Mouse (Mus musculus): ENCODE measurements around the gene Lpcat3.
"Not testable (repeated sequence)": the region's sequence is repeated elsewhere in the genome, so short reads cannot be mapped to it uniquely, and the experiment has no call there.

The Lpcat3 gene

GRCm38 (mm10) chr6:124678769-124679168 is 15.9 kb downstream of the Lpcat3 start:
- DNase-seq: no peak

GRCm38 (mm10) chr6:124679486-124679885 is 16.7 kb downstream of the Lpcat3 start:
- DNase-seq: no peak

GRCm38 (mm10) chr6:124682291-124682690 is 19.5 kb downstream of the Lpcat3 start:
- not testable (repeated sequence) for DNase-seq

GRCm38 (mm10) chr6:124683591-124684417 is 21.0 kb downstream of the Lpcat3 start:
- peak; percentile 57 to 60 for DNase-seq

GRCm38 (mm10) chr6:124685606-124686386 is 23.0 kb downstream of the Lpcat3 start:
- no peak for DNase-seq

GRCm38 (mm10) chr6:124686644-124687043 is 23.8 kb downstream of the Lpcat3 start:
- not testable (repeated sequence) for DNase-seq

GRCm38 (mm10) chr6:124688151-124688758 is 25.4 kb downstream of the Lpcat3 start:
- DNase-seq: no peak

- no peak for DNase-seq
These were observed 26.2 kb downstream of the Lpcat3 start for GRCm38 (mm10) chr6:124689011-124689410.

- no peak for DNase-seq
These were observed 27.7 kb downstream of the Lpcat3 start for GRCm38 (mm10) chr6:124690517-124690916.

- DNase-seq: no peak
These were observed 30.6 kb downstream of the Lpcat3 start for GRCm38 (mm10) chr6:124693243-124693981.

GRCm38 (mm10) chr6:124694166-124694955 is 31.5 kb downstream of the Lpcat3 start:
- DNase-seq: peak; percentile 59 to 68

- DNase-seq: no peak
These were observed 33.8 kb downstream of the Lpcat3 start for GRCm38 (mm10) chr6:124696441-124697150.

GRCm38 (mm10) chr6:124698751-124699150 is 35.9 kb downstream of the Lpcat3 start:
- no peak for DNase-seq

GRCm38 (mm10) chr6:124699366-124699765 is 36.5 kb downstream of the Lpcat3 start:
- DNase-seq: peak; percentile 29 to 42

- DNase-seq: peak in 1 of 2 experiments; percentile 40
These were observed 37.3 kb downstream of the Lpcat3 start for GRCm38 (mm10) chr6:124699962-124700610.

GRCm38 (mm10) chr6:124701338-124701737 is 38.5 kb downstream of the Lpcat3 start:
- DNase-seq: no peak

GRCm38 (mm10) chr6:124702102-124702783 is 39.4 kb downstream of the Lpcat3 start:
- DNase-seq: no peak

- DNase-seq: peak; percentile 71 to 77
These were observed 39.9 kb downstream of the Lpcat3 start for GRCm38 (mm10) chr6:124702784-124703103.

GRCm38 (mm10) chr6:124703789-124704188 is 41.0 kb downstream of the Lpcat3 start:
- DNase-seq: no peak

- no peak for DNase-seq
These were observed 41.6 kb downstream of the Lpcat3 start for GRCm38 (mm10) chr6:124704417-124704816.
